Mouse (Mus musculus): ENCODE measurements at regions not wholly inside any gene's neighbourhood (a gene's known extent, or its start where the extent isn't known, plus 50 kb on each side); places are given as distances from the start of the nearest gene placed in this dataset.

DNA sequence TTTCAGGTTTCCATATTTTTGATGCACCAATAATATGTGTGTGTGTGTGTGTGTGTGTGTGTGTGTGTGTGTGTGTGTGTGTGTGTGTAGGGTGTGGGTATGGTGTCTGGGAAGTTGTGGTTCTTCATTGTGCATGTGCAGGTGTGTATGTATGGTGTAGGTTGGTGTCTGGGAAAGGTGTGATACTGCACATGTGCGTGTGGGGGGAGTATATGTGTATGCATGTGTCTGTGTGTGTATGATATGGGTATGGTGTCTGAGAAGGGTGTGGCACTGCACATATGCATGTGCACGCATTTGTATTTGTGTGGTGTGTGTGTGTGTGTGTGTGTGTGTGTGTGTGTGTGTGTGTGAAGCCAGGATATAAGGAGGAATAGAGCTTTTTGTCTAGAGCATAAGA lies 99.6 kb downstream of the Arl4a start:
- TF ChIP-seq CTCF (IDR thresholded peaks at IDR 0.05; ENCODE audit: control insufficient read depth, insufficient read depth, insufficient replicate concordance, low read depth, low read length) (no peak), POLR2A (IDR thresholded peaks at IDR 0.05; ENCODE audit: control insufficient read depth, low read depth, low read length) (no peak)
